Mouse (Mus musculus): ENCODE data around the gene Afap1. TPM values are rescaled to one million over a fixed set of nuclear protein-coding genes. Genes with fewer than 3 reads are reported as not detected.

Gene Afap1
- polyA plus RNA-seq, 1 experiment, result 12.4 TPM

DNA sequence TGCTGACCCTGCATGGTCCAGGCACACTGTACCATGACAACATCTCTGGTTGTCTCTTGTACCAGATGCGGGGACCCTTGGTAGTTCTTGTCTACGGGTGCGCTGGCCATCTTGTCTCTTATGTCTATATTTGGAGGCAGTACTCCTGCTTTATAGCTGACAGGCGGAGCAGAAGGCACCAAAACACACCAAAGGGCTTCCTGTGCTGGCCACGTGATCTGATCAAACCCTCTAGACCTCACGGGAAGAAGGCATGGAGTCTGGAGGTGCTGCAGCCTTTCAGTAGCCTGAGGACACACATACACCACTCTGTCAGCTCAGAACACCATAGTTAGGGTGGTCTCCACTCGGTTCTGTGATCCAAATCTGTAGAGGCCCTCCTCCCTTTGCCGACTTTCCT is 113.0 kb downstream of the Afap1 start:
- TF ChIP-seq USF1 (IDR thresholded peaks at IDR 0.05; ENCODE audit: low read depth) (no peak), CEBPB (IDR thresholded peaks at IDR 0.05; ENCODE audit: insufficient read depth, poor library complexity, severe bottlenecking) (no peak), POLR2A (IDR thresholded peaks at IDR 0.05; ENCODE audit: insufficient read length, low read depth) (no peak), E2F4 (IDR thresholded peaks at IDR 0.05; ENCODE audit: insufficient read depth) (no peak), TCF3 (IDR thresholded peaks at IDR 0.05; ENCODE audit: insufficient read length, low read depth) (no peak), SRF (IDR thresholded peaks at IDR 0.05; ENCODE audit: control insufficient read depth, insufficient read length, low read depth) (no peak), REST (IDR thresholded peaks at IDR 0.05; ENCODE audit: insufficient read depth, insufficient read length) (no peak)
- no peak overlapping the region for H3K4me2 ChIP-seq (ENCODE audit: low read depth)
- H3K36me3 ChIP-seq (ENCODE audit: control insufficient read depth, insufficient read depth), result peaks cover 3% of the 10 kb centered on the region
- H3K4me3 ChIP-seq, result no peak overlapping the region
- no peak overlapping the region for H3ac ChIP-seq (ENCODE audit: control insufficient read depth, insufficient read length)
- H3K79me2 ChIP-seq (ENCODE audit: control insufficient read depth, insufficient read depth), result no peaks in the 10 kb centered on the region
- H3K27me3 ChIP-seq (ENCODE audit: control insufficient read depth, insufficient read depth, insufficient read length), result no peaks in the 10 kb centered on the region

DNA sequence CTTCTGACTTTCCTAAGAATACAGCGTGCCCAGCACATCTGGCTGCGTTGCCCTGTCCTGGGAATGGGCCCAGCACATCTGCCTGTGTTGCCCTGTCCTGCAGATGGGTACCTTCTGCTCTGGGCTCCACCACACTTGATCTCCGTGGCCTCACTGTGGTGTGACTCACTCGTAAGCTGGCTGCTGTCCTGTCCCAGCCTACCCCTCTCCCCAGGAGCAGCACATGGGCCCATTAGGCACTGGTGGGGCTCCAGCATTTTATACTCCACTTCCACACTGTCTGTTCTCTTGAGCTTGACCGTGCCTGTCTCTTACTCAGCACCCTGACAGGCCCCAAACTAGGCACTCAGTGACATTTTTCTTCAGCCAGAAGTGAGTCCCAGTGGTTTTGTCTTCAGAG is 113.5 kb downstream of the Afap1 start:
- peaks cover 3% of the 10 kb centered on the region for H3K36me3 ChIP-seq (ENCODE audit: control insufficient read depth, insufficient read depth)
- TF ChIP-seq TCF3 (IDR thresholded peaks at IDR 0.05; ENCODE audit: insufficient read length, low read depth) (no peak), REST (IDR thresholded peaks at IDR 0.05; ENCODE audit: insufficient read depth, insufficient read length) (no peak), POLR2A (IDR thresholded peaks at IDR 0.05; ENCODE audit: insufficient read length, low read depth) (no peak), CEBPB (IDR thresholded peaks at IDR 0.05; ENCODE audit: insufficient read depth, poor library complexity, severe bottlenecking) (no peak), SRF (IDR thresholded peaks at IDR 0.05; ENCODE audit: control insufficient read depth, insufficient read length, low read depth) (no peak), TCF12 (IDR thresholded peaks at IDR 0.05; ENCODE audit: insufficient read depth, poor library complexity, severe bottlenecking) (no peak), MYOD1 (IDR thresholded peaks at IDR 0.05; ENCODE audit: control insufficient read depth in 1 of 3, insufficient read length in 2 of 3, low read depth in 2 of 3) (no peak), USF1 (IDR thresholded peaks at IDR 0.05; ENCODE audit: low read depth) (no peak), E2F4 (IDR thresholded peaks at IDR 0.05; ENCODE audit: insufficient read depth) (no peak), MYOG (IDR thresholded peaks at IDR 0.05; ENCODE audit: control insufficient read depth in 1 of 3, insufficient read depth in 1 of 3, insufficient read length in 2 of 3, low read depth in 2 of 3) (no peak), MAX (IDR thresholded peaks at IDR 0.05; ENCODE audit: low read depth) (no peak), POLR2AphosphoS2 (IDR thresholded peaks at IDR 0.05; ENCODE audit: insufficient read length, low read depth) (no peak)
- H3K4me2 ChIP-seq (ENCODE audit: low read depth), result no peak overlapping the region
- H3ac ChIP-seq (ENCODE audit: control insufficient read depth, insufficient read length), result no peak overlapping the region
- no peaks in the 10 kb centered on the region for H3K27me3 ChIP-seq (ENCODE audit: control insufficient read depth, insufficient read depth, insufficient read length)
- H3K4me3 ChIP-seq, result no peak overlapping the region
- H3K79me2 ChIP-seq (ENCODE audit: control insufficient read depth, insufficient read depth), result no peaks in the 10 kb centered on the region

DNA sequence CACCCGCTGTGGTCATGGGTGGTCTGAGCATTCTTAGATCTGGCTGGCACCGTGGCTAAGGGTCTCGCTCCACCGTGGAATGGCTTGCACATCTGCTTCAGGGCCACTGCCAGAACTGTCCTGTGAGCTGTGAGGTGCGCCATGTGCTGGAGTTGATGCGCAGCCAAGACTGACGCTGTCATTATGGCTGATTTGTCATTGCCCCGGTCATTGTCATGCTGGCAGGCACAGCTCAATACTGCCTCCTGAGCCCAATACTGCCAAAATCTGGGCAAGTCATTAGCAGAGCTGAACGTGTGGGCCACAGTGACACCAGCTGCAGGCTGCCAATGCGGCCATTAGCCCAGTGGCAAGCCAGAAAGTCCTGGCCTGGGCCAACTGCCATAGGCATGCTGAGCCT is 114.5 kb downstream of the Afap1 start:
- H3K36me3 ChIP-seq (ENCODE audit: control insufficient read depth, insufficient read depth), result peaks cover 3% of the 10 kb centered on the region
- H3K79me2 ChIP-seq (ENCODE audit: control insufficient read depth, insufficient read depth), result no peaks in the 10 kb centered on the region
- no peak for TF ChIP-seq E2F4 (IDR thresholded peaks at IDR 0.05; ENCODE audit: insufficient read depth)
- no peak for TF ChIP-seq MAX (IDR thresholded peaks at IDR 0.05; ENCODE audit: low read depth)
- no peak for TF ChIP-seq POLR2A (IDR thresholded peaks at IDR 0.05; ENCODE audit: insufficient read length, low read depth)
- no peak for TF ChIP-seq USF1 (IDR thresholded peaks at IDR 0.05; ENCODE audit: low read depth)
- no peak for TF ChIP-seq POLR2AphosphoS2 (IDR thresholded peaks at IDR 0.05; ENCODE audit: insufficient read length, low read depth)
- TF ChIP-seq SRF (IDR thresholded peaks at IDR 0.05; ENCODE audit: control insufficient read depth, insufficient read length, low read depth), result no peak
- no peak for TF ChIP-seq MYOD1 (IDR thresholded peaks at IDR 0.05; ENCODE audit: control insufficient read depth in 1 of 3, insufficient read length in 2 of 3, low read depth in 2 of 3)
- TF ChIP-seq REST (IDR thresholded peaks at IDR 0.05; ENCODE audit: insufficient read depth, insufficient read length), result no peak
- no peak for TF ChIP-seq CEBPB (IDR thresholded peaks at IDR 0.05; ENCODE audit: insufficient read depth, poor library complexity, severe bottlenecking)
- TF ChIP-seq TCF3 (IDR thresholded peaks at IDR 0.05; ENCODE audit: insufficient read length, low read depth), result no peak
- no peak for TF ChIP-seq TCF12 (IDR thresholded peaks at IDR 0.05; ENCODE audit: insufficient read depth, poor library complexity, severe bottlenecking)
- no peak for TF ChIP-seq MYOG (IDR thresholded peaks at IDR 0.05; ENCODE audit: control insufficient read depth in 1 of 3, insufficient read depth in 1 of 3, insufficient read length in 2 of 3, low read depth in 2 of 3)
- no peak overlapping the region for H3ac ChIP-seq (ENCODE audit: control insufficient read depth, insufficient read length)
- H3K4me3 ChIP-seq, result no peak overlapping the region
- H3K4me2 ChIP-seq (ENCODE audit: low read depth), result no peak overlapping the region
- no peaks in the 10 kb centered on the region for H3K27me3 ChIP-seq (ENCODE audit: control insufficient read depth, insufficient read depth, insufficient read length)

GRCm38 (mm10) chr5:36009405-36009804 is 116.3 kb downstream of the Afap1 start:
- H3K4me3 ChIP-seq, result no peak overlapping the region
- no peak overlapping the region for H3ac ChIP-seq (ENCODE audit: control insufficient read depth, insufficient read length)
- no peaks in the 10 kb centered on the region for H3K27me3 ChIP-seq (ENCODE audit: control insufficient read depth, insufficient read depth, insufficient read length)
- H3K79me2 ChIP-seq (ENCODE audit: control insufficient read depth, insufficient read depth), result no peaks in the 10 kb centered on the region
- TF ChIP-seq POLR2AphosphoS2 (IDR thresholded peaks at IDR 0.05; ENCODE audit: insufficient read length, low read depth) (no peak), MAX (IDR thresholded peaks at IDR 0.05; ENCODE audit: low read depth) (no peak), POLR2A (IDR thresholded peaks at IDR 0.05; ENCODE audit: insufficient read length, low read depth) (no peak), CEBPB (IDR thresholded peaks at IDR 0.05; ENCODE audit: insufficient read depth, poor library complexity, severe bottlenecking) (no peak), SRF (IDR thresholded peaks at IDR 0.05; ENCODE audit: control insufficient read depth, insufficient read length, low read depth) (no peak), TCF3 (IDR thresholded peaks at IDR 0.05; ENCODE audit: insufficient read length, low read depth) (no peak), USF1 (IDR thresholded peaks at IDR 0.05; ENCODE audit: low read depth) (no peak), MYOD1 (IDR thresholded peaks at IDR 0.05; ENCODE audit: control insufficient read depth in 1 of 3, insufficient read length in 2 of 3, low read depth in 2 of 3) (no peak), MYOG (IDR thresholded peaks at IDR 0.05; ENCODE audit: control insufficient read depth in 1 of 3, insufficient read depth in 1 of 3, insufficient read length in 2 of 3, low read depth in 2 of 3) (no peak), REST (IDR thresholded peaks at IDR 0.05; ENCODE audit: insufficient read depth, insufficient read length) (no peak), E2F4 (IDR thresholded peaks at IDR 0.05; ENCODE audit: insufficient read depth) (no peak), TCF12 (IDR thresholded peaks at IDR 0.05; ENCODE audit: insufficient read depth, poor library complexity, severe bottlenecking) (no peak)
- no peak overlapping the region for H3K4me2 ChIP-seq (ENCODE audit: low read depth)
- H3K36me3 ChIP-seq (ENCODE audit: control insufficient read depth, insufficient read depth), result no peaks in the 10 kb centered on the region
